Mouse (Mus musculus): Measurements from ENCODE around the gene Pcyox1.

Gene Pcyox1

GRCm38 (mm10) chr6:86396581-86397256 lies at the start of gene Pcyox1:
TSS of gene Pcyox1 (minus strand) at chr6:86397154.
- in situ Hi-C loops (cut with MboI, MseI) = loop anchor here (5.0 to 10.0 kb wide), 2 partner anchors 41 to 432 kb away; partner anchors contain the start of genes C87436 (in 1 of the 2) and Dusp11 (in 1 of the 2)

- in situ Hi-C loops (cut with MboI, MseI) = no loop called here
Observed at GRCm38 (mm10) chr6:86445551-86445950, 48.6 kb upstream of the Pcyox1 start.

GRCm38 (mm10) chr6:86441571-86441970 lies 44.6 kb upstream of the Pcyox1 start:
- in situ Hi-C loops (cut with MboI, MseI) = no loop called here

DNA sequence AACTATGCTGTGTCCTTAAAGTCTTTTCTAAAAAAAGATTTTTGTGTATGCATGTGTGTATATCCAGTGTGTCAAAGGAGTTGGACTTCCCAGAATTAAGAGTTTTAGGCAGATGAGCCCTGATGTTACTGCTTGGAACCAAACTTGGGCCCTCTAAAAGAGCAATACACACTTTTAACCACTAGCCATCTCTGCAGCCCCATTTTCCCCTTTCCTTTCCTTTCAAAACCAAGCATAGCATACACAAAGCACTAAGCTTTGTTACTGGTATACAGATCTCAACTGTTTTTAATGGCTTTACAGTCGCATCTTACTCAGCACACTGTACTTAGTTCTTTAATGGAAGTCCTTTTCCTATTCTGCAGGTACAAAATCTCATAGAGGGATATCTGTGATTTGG lies 42.6 kb upstream of the Pcyox1 start:
- in situ Hi-C loops (cut with MboI, MseI) = loop anchor here (5.0 kb wide), 2 partner anchors 42 to 713 kb away; partner anchors contain the start of gene Pcyox1 (in 1 of the 2)

DNA sequence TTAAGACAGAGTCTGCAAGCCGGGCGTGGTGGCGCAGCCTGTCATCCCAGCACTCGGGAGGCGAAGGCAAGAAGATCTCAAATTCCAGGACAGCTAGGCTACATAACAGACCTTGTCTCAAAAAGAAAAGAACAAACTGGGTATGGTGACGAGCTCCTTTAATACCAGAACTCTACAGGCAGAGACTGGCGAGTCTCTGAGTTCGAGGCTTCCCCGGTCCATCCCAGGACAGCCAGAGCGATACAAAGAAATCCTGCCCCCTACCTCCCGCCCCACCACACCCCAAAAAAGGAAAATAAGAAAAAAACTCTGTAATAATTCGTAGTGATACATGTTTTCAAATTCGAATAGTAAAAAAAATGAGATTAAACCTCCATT lies 42.2 kb upstream of the Pcyox1 start:
- in situ Hi-C loops (cut with MboI, MseI) = loop anchor here (5.0 kb wide), 2 partner anchors 42 to 713 kb away; partner anchors contain the start of gene Pcyox1 (in 1 of the 2)

DNA sequence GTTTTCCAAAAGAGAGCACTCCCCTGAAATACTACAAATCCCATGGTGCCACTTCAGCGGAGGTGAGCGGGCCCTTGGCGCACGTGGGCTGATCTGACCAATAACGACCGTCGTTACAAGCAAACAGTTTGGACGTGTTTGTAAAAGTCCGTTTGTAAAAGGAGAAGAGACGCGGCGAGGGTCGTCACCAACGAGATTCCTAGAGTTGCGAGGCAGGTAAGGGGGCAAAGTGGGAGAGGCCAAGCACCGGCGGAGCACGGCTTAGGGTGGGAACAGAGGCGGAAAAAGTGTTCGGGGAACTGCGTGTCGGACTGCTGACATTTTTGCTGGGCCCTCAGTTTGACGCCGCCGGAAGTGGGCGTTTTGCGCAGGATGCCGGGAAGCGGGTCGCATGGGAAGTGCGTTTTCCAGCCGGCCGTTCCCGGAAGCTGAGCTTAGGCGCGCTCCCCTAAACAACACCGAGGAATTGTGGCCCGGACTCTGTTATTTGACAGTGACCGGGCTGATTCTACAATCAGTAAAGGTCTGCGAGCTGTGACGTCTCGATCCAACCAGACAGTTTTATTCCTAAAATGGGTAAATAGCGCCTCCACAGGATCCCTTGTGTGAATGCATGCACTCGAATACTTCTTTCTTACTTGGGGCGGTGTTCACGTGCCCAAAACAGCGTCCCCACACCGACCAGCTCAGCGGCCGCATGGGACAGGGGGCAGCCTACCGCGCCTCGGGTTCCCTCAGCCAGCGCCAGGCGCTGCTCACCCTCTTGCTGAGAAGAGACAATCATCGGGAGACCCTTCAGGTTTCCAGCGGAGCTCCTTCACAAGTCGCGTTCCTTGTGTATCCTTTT lies 41.5 kb upstream of the Pcyox1 start, which contains the start of gene C87436:
C87436 (plus strand) TSS at position 103 of the 847 bp plus-strand sequence.
- in situ Hi-C loops (cut with MboI, MseI) = loop anchor here (5.0 kb wide), 2 partner anchors 41 to 714 kb away; partner anchors contain the start of gene Pcyox1 (in 1 of the 2)

DNA sequence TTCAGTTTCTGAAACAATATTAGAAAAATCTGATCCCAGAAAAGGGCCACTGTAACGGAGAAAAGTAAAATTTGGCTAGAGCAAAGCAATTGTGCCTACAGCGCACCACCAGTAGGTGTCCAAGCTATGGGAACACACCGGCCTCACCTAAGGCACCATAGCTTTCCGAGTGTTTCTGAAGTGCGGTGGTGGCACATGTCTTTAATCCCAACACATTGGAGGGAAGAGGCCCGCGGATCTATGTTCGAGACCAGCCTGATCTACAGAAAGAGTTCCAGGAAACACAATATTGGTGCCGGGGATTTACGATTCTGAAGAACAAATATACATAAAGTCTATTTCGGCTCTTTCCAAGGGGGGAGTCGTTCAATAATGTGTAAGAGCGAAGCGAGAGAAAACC lies 40.8 kb upstream of the Pcyox1 start:
- in situ Hi-C loops (cut with MboI, MseI) = loop anchor here (5.0 kb wide), 2 partner anchors 40 to 715 kb away; partner anchors contain the start of gene Pcyox1 (in 1 of the 2)

DNA sequence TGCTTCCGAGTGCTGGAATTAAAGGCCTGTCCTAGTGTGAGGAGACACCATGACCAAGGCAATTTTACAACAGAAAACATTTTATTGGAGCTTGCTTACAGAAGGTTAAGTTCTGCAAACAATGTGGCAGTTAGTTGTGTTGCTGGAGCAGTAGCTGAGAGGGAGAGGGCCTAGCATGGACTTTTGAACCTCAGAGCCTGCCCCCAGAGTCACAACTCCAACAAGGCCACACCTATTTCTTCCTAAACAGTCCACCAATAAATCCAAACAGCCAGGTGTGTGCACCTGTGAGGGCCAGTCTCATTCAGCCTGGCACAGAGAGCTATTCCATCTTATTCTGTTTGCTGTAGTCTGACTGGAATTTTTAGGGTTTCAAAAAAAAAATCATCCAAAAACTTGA lies 36.7 kb upstream of the Pcyox1 start:
- in situ Hi-C loops (cut with MboI, MseI) = no loop called here

DNA sequence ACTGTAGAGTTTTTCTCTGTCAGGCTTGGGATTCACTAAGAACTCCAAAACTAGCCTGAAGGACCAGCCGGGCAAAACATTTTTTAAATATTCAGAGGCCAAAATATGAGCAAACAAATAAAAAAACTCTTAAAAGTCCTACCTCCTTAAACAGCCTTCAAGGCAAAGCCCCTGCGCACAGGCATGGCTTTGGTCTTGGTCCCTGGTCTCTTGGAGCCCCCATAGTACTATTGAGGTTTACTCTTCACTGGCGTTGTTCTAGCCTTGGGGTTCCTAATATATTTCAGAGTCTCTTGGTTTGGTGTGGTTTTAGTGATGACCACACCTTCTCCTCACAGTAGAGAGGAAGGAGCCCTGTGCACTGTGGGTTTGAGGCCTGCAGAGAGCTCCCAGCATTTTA lies 34.6 kb upstream of the Pcyox1 start:
- in situ Hi-C loops (cut with MboI, MseI) = no loop called here

- in situ Hi-C loops (cut with MboI, MseI) = no loop called here
Observed at GRCm38 (mm10) chr6:86426358-86426757, 29.4 kb upstream of the Pcyox1 start, which contains the start of gene Gm44790. TSS of gene Gm44790 (plus strand) at chr6:86426658.

DNA sequence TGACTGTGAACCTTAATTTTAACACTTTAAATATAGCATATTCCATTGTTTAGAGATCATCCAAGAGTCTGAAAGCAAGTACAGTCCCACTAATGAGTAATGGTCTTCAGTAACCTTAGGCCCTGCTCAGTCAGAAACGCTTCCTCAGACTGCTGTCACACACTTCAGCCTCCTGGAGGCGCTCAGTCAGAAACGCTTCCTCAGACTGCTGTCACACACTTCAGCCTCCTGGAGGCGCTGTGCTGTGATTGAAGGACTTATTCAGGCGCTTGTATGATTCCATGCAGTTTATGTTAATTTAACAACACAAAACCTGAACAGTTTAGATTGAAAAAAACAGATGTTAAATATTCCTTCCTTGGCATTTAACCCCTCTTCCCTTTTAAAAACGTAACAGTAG lies 23.5 kb upstream of the Pcyox1 start:
- in situ Hi-C loops (cut with MboI, MseI) = loop anchor here in 1 of 2 experiments (25.0 kb wide), 1 partner anchor 1117 kb away; the partner anchor contains the start of gene Arhgap25

DNA sequence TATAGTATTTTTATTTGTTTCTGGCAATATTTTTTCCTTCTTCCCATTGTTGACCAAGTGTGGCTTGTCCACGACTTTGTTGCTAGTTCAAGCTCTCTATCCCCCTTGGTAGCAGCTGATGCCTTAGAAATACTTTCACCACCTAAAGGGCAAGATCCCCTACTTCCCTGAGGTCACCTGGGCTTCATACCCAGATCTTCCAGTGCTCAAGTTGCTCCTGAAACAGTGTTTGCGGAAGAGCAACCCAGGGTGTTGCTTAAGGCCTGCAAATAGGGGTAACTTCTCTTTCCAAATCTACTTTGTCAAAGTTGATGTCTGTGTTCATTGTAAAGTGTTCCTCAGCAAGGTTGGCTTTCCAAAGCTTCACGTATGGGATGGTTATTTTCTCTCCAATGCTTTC lies 22.3 kb upstream of the Pcyox1 start:
- in situ Hi-C loops (cut with MboI, MseI) = loop anchor here in 1 of 2 experiments (25.0 kb wide), 1 partner anchor 1118 kb away; the partner anchor contains the start of gene Arhgap25

DNA sequence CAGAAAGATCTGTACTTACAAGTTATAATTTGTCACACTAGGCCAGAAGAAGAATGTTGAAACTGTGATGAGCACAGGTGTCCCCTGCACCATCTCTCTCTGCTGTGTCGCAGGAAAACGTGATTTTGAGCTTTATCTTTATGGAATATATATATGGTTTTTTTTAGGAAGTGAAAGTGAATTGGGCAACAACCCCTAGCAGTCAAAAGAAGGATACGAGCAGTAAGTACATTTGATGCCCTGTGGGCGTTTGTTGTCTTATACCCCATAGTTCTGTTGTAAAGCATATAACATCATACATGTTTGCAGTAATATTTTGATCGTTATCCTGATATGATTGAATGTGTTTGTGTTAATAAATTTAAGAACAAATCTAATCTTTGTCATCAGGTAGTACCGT lies 21.8 kb upstream of the Pcyox1 start:
- in situ Hi-C loops (cut with MboI, MseI) = loop anchor here in 1 of 2 experiments (25.0 kb wide), 1 partner anchor 1119 kb away; the partner anchor contains the start of gene Arhgap25

- in situ Hi-C loops (cut with MboI, MseI) = loop anchor here in 1 of 2 experiments (25.0 kb wide), 1 partner anchor 1131 kb away; the partner anchor contains the start of gene Arhgap25
Observed at GRCm38 (mm10) chr6:86406306-86406705, 9.4 kb upstream of the Pcyox1 start.

GRCm38 (mm10) chr6:86404996-86405395 lies 8.0 kb upstream of the Pcyox1 start:
- in situ Hi-C loops (cut with MboI, MseI) = loop anchor here (5.0 to 25.0 kb wide), 2 partner anchors 38 to 1132 kb away; partner anchors contain the start of genes Arhgap25 (in 1 of the 2) and Fam136a (in 1 of the 2)

DNA sequence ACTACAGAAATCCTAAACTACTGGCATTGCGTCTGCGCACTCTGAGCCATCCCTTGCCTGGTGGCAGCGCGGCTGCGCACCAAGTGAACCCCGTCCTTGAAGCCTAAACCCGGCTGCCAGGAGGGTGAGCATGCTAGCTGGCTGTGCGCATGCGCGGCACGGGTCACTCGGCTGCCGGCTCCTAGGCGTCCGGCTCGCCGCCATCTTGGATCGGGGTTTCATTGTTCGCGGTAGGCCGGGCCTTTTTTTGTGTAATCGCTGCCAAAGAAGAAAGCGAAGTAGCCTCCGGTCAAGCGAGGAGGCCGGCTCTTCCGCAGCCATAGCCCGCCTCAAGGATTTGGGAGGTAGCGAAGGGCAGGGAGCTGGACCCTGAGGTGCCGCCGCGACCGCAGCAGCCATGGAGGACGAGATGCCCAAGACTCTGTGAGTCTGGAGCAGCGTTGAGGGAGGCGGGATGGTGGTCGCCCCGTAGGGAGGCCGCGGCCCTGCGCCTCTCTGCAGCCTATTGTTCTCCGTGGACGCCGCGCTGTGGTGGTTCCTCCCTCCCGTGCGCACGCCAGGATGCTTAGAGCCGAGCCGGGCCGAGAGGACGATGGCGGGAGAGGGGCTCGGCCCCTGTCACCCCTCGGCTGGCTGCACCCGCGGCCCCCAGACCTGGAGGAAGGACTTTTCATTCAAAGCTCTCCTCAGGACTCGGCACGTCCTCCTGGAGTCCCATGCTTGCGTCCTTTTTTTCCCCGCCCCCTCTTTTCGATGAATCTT lies 7.3 kb upstream of the Pcyox1 start, which contains the start of gene Tia1:
Tia1 (plus strand) TSS at position 120 of the 762 bp plus-strand sequence.
- in situ Hi-C loops (cut with MboI, MseI) = loop anchor here (5.0 to 25.0 kb wide), 2 partner anchors 37 to 1133 kb away; partner anchors contain the start of genes Arhgap25 (in 1 of the 2) and Fam136a (in 1 of the 2)

GRCm38 (mm10) chr6:86403728-86404099 lies 6.8 kb upstream of the Pcyox1 start:
- in situ Hi-C loops (cut with MboI, MseI) = loop anchor here (5.0 to 25.0 kb wide), 2 partner anchors 36 to 1134 kb away; partner anchors contain the start of genes Arhgap25 (in 1 of the 2) and Fam136a (in 1 of the 2)

- in situ Hi-C loops (cut with MboI, MseI) = loop anchor here (5.0 to 25.0 kb wide), 2 partner anchors 36 to 1134 kb away; partner anchors contain the start of genes Arhgap25 (in 1 of the 2) and Fam136a (in 1 of the 2)
Observed at GRCm38 (mm10) chr6:86402681-86403607, 6.0 kb upstream of the Pcyox1 start.

GRCm38 (mm10) chr6:86400972-86401371 lies 4.0 kb upstream of the Pcyox1 start:
- in situ Hi-C loops (cut with MboI, MseI) = loop anchor here (5.0 to 25.0 kb wide), 2 partner anchors 34 to 1136 kb away; partner anchors contain the start of genes Arhgap25 (in 1 of the 2) and Fam136a (in 1 of the 2)

All from T-helper 17 cell (primary cell).